Mouse (Mus musculus) c-Kit-positive CD71-positive TER-119-negative erythroid progenitor cells, embryonic 14.5 days (primary cell): Measurements from ENCODE around the gene Lactbl1.

Source experiments
- DNase-seq: peaks from one replicate; pipeline ENCODE4 v3.0.0-alpha.2; 2013; ENCODE audit warnings: low read depth

Gene Lactbl1

DNA sequence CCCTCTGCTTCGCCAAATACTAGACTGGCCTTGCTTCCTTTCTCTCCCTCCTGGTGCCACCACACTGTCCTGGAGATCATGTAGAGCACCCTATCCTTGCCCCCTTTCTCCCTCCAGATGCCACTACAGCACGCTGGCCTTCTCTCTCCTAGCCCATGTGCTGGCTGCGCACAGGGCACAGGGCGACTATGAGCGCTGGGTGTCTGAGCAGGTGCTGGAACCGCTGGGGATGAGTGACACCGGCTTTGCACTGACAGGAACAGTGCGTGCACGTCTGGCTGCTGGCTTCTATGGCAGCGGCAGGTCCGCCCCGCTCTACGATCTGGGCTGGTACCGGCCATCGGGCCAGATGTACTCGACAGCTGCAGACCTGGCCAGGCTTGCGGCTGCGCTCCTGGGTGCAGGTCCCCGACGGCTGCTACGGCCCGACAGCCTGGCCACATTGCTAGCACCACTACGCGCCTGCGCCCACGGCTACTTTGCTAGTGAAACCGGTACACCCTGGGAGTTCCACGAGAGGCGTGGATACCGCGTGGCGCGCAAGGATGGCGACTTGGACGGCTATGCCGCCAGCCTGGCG, 14.7 kb downstream of the Lactbl1 start:
- no peak for DNase-seq

DNA sequence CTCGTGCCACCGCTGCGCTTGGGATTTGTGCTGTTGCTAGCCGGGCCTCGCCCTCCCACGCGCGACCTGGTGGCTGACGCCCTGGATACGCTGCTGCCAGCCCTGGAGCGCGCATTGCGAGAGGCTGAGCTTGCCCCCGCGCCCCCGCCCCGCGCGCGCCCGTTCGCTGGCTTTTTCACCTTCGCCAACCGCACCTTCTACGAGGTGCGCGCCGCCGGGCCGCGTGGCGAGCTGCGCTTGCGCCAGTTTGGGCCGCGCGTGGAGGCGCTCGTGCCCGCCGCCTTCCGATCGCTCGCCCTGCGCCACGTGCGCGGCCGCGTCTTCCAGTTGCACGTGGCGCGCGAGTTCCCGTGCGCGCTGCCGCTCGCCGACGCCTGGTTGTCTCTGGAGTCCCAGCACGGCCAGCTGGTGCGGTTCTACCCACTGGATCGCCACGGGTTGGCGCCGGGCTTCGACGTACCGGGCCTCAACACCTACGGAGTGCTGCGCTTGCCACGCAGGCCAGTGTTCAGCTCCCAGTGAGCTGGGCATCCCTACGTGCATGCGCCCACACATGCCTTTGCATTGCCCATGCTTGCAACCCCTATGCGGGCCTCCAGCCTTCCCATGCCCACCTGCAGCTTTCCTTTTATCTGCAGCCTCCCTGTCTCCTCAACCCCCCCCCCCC, 15.3 kb downstream of the Lactbl1 start:
- no peak for DNase-seq

DNA sequence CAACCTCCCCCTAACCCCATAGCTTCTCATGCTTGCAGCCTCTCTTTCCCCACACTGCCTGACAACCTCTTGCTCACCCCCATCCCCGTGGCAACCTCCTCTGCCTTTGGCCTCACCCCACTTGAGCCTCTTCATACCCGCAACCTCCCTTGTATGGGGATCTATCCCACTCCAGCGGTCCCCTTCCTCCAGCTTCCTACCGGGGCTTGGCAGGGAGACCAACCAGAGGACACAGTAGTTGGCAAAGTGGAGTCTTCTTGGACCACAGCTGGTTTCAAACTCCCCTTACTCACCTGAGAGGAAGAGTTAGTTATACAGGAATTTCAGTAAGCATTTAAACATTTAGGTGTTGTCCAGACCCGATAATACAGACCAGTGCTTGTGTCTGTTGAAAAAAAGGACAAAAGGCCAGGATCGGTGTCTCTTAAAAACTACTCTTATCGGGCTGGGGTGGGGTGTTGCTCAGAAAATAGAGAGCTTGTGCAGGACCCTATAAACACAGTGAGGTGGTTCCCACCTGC, 15.9 kb downstream of the Lactbl1 start:
- no peak for DNase-seq

DNA sequence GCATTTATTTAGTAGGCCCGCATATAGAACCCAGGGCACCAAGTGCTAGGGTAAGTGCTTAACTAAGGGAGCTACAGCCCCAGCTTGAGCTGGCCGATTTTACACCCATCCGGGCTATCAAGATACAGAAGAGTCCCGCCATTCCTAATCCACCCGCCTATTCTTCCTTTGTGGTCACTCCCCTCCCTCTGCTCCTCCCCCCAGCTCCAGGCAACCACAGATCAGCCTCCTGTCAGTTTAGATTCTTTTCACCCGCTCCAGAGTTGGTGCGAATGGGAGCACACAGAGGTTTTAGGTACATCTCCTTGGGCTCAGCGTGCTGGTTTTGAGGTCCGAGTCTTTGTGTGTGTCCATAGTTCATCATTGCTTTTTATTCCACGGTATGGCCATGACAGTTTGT, 16.5 kb downstream of the Lactbl1 start:
- DNase-seq, result no peak

DNA sequence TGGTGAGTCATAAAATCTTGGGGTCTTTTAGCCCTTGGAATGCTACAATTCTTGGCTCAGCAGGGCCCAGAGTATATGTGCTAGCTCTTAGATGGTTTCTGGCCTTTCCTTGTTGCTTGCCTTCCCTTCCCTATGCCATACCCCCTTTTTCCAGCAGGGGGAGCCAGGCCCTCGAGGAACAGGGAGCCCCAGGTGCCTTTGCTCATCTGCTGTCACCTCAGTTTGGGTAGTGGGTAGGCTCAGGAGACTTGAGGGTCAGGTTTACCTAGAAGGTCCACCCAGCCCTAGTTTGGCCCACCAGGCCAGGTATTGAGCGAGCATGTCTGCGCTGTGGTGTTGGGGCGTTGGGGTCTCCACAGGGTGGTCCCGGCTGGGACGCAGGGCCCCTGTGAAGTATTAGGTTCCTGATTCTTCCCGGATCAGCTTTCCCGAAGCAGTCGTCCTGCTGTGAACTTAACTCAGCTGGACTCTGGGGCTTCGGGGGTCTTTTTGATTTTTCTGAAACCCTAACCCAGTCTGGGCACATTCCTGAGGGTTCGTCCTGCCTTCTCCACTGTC, 26.6 kb downstream of the Lactbl1 start:
- peak; percentile 65 for DNase-seq

DNA sequence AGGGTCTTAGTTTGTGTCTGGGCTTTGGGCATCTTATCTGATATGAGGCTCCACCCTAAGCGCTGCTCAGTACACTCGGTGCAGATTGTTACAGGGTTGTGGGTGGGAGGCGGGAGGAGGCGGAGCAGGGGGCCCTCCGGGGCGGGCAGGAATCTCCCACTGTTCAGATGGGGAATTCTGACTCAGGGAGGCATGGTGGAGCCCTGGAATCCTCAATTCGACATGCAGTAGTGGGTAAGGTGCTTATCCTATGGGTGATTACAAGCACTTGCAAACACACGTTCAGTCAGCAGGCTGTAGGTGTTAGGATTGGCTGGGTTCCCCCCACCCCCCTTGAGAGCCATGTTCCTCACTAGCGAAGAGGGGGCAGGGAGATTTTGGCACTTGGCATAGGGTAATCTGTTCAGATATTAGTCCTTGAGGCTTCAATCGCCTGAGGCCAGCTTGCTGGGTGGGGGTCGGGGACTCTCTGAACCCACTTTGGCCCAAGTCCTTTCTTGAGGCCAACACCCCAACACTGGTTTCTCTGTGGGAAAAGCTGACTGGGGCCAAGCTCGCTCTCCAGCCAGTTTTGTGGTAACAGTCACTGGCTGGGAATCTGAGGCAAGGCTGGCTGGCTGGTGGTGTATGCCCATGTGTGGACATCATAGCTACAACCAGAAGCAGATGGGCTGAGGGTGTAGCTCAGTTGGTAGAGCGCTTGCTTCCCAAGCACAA, 27.2 kb downstream of the Lactbl1 start:
- no peak for DNase-seq

DNA sequence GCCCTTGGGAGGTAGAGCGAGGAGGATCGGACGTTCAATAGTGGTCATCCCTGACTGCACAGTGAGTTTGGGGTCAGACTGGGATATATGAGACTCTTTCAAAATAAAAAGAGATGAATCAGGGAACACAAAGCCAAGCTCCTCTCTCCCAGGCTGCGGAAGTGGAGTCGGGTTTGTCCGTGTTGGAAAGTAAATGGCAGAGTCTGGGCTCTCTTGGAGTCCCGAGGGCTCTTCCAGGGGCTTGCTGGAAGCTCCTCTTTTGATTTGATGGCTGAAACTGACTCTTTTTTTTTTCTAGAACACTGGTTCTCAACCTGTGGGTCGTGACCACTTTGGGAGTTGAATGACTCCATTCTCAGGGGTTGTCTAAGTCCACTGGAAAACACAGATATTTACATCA, 27.8 kb downstream of the Lactbl1 start:
- DNase-seq, result no peak

DNA sequence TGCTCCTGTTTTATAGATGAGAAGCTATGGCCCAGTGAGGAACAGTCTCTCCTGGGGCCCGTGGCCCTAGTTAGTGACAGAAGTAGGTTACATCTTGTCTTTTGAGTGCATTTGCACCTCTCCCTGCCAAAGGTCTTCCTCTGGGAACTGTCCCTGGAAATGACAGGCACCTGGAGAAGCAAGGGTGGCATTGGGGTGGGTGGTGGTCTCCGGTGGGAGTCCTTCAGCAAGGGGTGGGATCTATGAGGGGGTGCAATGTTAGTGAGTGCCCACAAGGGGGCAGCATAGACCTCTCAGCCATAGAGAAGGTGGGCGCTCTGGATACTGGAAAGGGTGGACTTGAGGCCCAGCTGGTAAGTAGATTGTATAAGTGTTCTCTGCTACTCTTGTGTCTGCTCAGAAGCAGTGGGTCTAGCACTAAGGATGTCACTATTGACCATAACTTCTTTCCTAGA, 29.0 kb downstream of the Lactbl1 start:
- DNase-seq, result no peak

DNA sequence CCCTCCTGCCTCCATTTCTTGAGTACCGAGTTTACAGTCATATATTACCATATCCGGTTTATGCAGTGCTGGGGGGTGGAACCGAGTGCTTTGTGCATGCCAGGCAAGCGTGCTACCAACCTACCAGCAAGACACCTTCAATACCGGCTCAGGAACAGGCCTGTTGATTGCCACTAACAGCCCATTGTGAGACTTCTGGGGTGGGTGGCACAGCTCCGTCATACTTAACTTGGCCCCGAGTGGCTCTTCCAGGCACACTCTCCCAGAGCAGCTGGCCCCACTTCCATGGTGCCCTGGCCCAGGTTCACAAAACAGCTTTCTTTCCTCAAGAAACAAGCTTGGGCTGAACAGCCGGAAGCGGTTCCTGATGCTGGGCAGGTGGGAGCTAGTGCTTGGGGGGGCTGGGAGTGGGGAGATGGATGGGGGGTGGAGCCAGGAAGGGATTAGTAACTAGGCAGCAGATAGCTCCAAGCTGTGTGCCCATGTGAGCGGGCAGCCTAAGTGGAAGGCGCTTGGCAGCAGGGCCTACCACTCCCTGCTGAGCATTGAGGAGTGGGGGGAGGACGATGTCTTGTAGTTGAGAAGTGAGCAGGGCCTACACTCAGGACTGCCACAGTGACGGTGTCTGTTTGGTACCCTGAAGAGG, 29.6 kb downstream of the Lactbl1 start:
- DNase-seq, result no peak

DNA sequence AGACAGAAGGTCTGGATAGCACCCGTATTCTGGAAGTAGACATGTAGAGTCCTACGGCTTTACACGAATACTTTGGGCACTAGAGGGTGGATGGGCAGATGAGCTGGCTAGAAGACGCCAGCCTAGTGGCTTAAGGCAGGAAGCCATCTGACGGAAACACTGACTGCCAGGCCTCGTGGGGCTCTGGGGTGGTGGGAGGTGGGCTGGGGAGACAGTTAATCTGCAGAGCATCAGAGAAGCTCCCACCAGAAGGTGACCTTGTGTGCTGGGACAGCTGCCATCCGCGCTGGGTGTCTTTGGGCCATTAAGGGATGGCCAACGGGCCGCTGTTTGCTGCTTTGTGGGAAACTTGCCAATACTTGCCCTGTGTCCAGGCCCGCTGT, 30.1 kb downstream of the Lactbl1 start:
- no peak for DNase-seq

DNA sequence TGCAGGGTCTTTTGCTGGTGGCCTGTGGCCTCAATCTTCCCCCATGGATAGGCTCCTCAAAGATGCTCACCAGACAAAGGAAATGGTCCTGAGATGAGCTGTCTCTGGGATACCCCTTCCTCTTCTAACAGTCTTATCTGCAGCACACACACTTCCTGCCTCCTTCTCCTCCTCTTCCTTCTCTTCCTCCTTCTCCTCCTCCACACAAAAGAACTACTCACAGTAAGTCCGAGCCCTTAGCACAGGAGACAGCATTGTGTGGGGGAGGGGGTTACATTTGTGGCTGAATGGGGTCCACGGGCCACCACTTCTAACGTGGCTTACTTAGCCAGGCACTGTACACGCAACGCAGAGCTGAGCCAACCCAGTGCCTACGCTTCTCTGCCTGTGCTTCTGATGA, 30.6 kb downstream of the Lactbl1 start:
- DNase-seq, result no peak

DNA sequence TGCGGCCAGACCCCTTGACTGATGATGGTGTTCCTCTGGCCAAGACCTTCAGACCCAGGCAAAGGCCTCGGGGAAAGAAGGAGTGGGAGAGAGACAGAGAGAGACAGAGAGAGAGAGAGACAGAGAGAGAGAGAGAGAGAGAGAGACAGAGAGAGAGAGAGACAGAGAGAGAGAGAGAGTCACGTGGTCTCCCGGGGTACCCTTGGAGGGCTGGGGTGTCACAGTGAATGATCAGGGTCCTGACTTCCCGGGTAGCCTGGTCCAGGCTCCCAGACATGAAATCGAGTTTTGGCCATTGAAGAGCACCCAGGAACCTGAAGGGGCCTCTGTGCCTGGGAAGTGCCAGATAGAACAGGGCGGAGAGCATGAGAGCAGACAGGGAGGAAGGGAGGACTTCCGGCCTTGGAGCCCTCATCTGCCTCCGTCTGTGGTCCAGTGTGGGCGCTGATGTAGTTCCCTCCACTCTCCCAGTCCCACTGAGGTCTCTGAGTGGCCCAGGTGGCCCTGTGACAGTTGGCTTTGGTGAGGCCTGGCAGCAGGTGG, 31.3 kb downstream of the Lactbl1 start:
- no peak for DNase-seq

DNA sequence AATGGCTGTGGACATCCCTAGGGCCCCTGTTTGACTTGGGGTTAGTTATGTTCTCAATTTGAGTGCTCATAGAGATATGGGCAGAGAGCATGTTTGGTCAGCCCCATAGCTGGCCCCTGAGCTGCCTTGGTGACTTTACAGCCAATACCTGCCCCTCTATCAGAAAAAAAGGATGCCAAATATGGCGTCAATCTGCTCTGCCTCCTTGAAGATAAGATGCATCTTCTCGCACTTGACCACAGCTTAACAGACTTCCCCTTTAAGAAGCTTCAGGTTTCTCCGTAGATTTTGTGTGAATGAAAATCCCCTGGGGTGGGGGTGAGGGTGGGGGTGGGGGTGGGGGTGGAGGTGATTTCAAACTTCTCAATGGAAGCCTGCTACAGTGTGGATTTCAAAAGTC, 35.5 kb downstream of the Lactbl1 start:
- no peak for DNase-seq

DNA sequence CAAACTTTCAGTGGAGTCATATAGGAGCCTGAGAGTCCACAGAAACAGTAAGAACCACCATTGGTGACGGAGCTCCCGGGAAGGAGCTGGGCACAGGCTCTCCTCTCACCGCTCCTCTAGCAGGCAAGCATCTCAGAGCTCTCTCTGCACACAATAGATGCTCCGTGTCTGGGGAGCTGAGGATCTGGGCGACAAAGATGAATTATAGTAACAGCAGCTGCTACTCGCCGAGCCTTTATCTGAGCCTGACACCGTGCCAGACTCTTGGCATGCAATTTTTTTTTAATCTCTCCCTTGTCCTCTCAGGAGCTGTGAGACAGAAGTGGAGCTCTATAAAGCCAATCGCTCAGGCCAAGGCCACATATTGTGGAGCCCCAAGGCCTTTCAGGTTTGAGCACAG, 42.6 kb downstream of the Lactbl1 start:
- DNase-seq, result no peak

DNA sequence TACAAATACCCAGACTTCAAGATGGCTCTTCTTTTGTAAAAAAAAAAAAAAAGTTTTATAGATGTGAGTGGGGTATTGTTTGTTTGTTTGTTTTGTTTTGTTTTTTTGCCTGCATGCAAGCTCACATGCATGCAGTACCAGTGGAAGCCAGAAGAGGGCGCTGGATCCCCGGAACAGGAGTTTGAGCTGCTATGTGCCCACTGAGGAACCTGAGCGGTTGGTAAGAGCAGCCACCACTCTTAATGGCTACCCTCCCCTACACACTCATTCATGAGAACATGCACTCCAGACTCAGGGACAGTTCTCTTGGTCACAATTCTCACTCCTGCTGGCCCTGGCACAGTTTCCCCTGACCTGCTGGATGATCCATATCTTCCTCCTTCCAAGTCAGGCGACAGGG, 43.6 kb downstream of the Lactbl1 start:
- DNase-seq, result no peak

DNA sequence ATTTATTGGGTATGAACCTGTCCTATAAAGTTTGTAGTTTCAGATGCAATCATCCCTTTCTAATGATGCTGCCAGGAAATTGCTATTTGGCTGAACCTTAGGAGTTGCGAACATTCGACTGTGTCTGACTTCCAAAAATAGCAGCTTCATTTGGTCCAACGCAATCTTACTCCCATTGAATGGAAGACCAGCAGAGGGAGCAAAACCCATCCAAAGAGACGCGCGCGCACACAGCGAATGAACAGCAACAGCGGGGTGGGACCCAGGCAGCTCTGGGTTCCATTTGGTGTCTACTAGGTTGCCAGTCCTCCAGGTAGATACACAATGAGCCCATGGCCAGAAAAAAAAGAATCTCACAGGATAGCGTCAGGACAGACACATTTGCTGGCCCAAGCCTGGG, 45.3 kb downstream of the Lactbl1 start:
- no peak for DNase-seq

DNA sequence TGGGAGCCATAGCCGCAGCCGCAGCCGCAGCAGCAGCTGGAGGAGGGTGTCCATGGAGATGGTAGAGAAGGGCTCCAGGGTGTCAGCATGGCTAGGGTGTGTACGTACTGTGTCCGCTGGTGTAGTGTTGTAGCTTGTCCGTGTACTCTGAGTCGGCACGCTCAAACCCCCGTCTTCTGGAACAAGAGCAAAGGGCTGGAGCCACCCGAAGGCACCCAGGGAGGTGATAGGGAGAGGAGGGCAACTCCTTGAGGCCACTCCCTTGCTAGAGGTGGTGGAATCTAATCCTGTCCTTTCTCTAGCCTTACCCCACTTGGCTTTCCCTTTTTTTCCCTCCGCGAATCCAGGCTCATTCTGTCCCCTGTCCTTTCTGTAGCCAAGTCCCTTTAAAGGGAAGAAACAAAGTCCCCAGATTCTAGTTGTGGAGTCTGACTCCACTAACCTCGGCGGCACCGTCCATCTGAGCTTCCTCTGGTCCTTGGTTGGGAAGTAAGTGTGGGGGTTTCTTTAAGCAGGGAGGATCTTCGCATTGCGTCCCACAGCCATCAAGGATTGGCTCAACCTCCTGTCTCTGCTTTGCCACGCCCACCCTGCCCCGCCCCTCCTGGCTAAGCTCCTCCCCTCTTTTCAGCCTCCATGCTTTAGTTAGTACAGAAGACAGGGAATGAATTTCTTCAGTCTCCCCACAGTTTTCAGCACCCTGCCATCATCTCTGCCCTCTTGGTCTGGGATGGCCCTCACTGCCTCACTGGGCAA, 50.1 kb downstream of the Lactbl1 start:
- no peak for DNase-seq

DNA sequence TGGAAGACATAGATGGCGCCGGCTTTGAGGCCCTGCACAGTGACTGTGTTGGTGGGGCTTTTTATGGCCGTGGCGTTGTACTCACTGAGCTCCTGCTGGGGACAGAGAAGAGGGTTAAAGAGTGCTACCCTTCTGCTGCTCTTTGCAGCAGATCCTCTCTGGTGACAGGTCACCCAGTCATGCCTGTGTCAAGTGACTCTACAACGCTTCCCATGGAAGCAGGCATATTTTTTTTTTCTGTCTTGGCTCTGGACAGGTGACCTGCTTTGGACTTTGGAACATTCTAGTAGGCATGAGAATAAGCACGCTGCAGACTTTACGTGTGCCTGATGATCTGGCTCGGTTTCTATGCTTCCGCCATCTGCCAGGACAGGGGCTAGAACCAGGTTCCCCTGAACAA, 53.0 kb downstream of the Lactbl1 start:
- no peak for DNase-seq

DNA sequence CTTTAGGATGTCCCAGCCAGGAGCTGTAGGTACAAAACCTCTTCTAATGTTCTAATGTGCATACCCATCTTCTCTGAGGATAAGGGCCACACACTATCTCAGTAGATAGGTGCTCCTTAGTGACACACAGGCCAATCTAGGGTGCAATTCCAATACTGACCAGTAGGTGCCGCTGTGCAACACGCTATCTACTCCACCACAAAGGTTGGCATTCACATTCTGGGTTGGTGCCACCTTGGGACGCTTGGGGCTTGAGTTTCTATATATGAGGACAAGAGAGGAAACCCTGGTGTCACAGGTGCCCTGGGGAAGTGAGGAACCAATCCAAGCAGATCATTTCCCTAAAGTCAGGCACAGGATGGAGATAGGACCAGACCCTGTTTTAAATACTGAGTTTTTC, 56.1 kb downstream of the Lactbl1 start:
- peak; percentile 53 for DNase-seq

DNA sequence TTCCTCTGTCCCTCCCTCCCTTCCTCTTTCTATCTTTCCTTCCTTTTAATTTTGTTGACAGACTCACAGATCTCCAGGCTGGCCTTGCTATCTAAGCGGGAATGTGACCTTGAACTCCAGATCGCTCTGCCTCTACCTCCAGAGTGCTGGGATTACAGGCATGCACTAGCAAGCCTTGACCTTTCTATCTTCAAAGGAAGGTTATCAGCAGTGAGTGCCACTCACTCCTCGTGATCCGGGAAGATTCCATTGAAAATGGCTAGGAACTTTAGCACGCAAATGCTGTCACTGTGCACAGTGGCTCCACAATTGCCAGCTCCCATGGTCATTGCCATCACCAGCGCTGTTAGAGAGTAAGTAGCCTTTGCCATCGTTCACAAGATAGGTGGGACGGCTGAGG, 56.8 kb downstream of the Lactbl1 start:
- no peak for DNase-seq

DNA sequence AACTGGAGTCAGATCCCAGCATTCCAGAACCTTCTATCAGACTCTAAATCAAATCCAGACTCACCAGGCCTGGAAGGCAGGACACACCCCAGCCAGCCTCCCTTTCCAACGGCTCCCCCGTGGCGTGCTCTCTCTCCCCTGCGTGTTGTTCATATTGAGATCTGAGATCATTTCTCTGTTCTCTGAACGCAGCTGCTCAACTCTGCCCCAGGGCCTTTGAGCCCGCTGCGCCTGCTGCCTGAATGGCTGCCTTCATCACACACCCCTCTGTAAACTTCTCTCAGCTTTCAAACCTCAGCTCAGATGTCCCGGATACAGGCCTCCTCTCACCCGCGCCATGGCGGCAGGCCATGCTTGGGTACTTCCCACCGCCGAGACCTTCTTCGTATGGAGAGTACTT, 58.2 kb downstream of the Lactbl1 start:
- no peak for DNase-seq

DNA sequence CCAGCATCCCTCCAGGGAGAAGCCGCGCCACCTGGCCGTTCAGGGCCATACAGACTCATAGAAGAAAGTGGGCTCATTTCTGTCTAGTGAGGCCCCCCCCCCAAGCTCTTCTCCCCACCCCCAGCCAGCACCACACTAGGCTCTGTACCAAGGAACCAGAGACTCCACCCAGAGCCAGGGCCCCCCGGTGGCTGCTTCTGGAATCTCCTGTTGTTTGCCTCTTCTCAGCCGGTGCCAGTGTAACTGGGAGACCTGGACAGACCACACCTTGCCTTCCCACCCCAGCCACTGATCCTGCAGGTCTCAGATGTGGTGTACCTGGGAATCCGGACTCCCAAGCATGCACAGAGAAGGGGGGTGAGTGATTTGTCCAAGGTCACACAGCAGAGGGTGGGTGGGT, 62.1 kb downstream of the Lactbl1 start:
- no peak for DNase-seq
